Mouse (Mus musculus): ENCODE measurements around the gene Adig.

DNA sequence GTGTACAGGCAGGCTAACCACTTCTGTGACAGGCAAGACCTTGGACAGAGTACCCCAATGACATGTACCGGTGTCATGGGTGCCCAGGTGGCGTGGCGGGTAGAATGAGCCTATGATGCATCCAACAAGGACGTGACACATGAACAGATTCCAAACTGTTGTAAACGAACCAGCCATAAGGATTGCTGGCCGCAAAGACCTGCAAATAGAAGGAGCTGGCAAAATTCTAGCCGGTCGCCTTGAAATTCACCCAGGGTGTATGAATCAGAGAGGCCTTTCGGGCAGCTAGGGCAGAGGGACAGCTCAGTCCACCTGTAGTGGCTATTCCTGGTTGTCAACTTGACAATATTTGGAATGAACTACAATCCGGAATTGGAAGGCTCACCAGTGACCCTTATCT lies 52.0 kb downstream of the Adig start:
- no peak for TF ChIP-seq CTCF (conservative IDR thresholded peaks at IDR 0.05 in 1 of 2, IDR thresholded peaks at IDR 0.05 in 1 of 2; ENCODE audit: low read depth in 2 of 2, low read length in 2 of 2)
- TF ChIP-seq POLR2A (IDR thresholded peaks at IDR 0.05; ENCODE audit: low read depth, low read length): no peak
- no peak for TF ChIP-seq EP300 (IDR thresholded peaks at IDR 0.05; ENCODE audit: low read length)
- TF ChIP-seq GABPA (IDR thresholded peaks at IDR 0.05; ENCODE audit: insufficient replicate concordance, low read depth, low read length): no peak
- TF ChIP-seq E2F4 (IDR thresholded peaks at IDR 0.05; ENCODE audit: insufficient replicate concordance, low read depth, low read length): no peak
- no peak for TF ChIP-seq ZC3H11A (IDR thresholded peaks at IDR 0.05; ENCODE audit: low read depth, low read length)
- no peak for TF ChIP-seq MAX (IDR thresholded peaks at IDR 0.05; ENCODE audit: low read length)

Data from CH12.LX (cell line).